Mouse (Mus musculus) B cell, adult 2 months (primary cell): Measurements from ENCODE around the gene Rps6ka5.
A peak's percentile ranks its signal among the peaks of the same experiment; 100 is the strongest.

Source experiments
- DNase-seq, 2 experiments: peaks; one replicate each; pipeline ENCODE4 v3.0.0; 2022

Gene Rps6ka5

GRCm38 (mm10) chr12:100726651-100727050 is at the start of gene Rps6ka5:
Gene Rps6ka5, minus strand, starts transcription at chr12:100726983.
- DNase-seq = no peak

- DNase-seq = peak in 1 of 2 experiments; percentile 25
Measured at GRCm38 (mm10) chr12:100775911-100776581, 49.3 kb upstream of the Rps6ka5 start.

GRCm38 (mm10) chr12:100775291-100775690 is 48.5 kb upstream of the Rps6ka5 start:
- DNase-seq = no peak

- no peak for DNase-seq
Measured at GRCm38 (mm10) chr12:100774756-100775155, 48.0 kb upstream of the Rps6ka5 start.

GRCm38 (mm10) chr12:100772230-100772984 is 45.6 kb upstream of the Rps6ka5 start:
- DNase-seq = peak in 1 of 2 experiments; percentile 20

- DNase-seq = no peak
Measured at GRCm38 (mm10) chr12:100770765-100771164, 44.0 kb upstream of the Rps6ka5 start.

GRCm38 (mm10) chr12:100769871-100770270 is 43.1 kb upstream of the Rps6ka5 start:
- no peak for DNase-seq

- peak; percentile 14 to 23 for DNase-seq
Measured at GRCm38 (mm10) chr12:100764329-100765018, 37.7 kb upstream of the Rps6ka5 start.

GRCm38 (mm10) chr12:100762663-100763425 is 36.1 kb upstream of the Rps6ka5 start:
- DNase-seq = no peak

GRCm38 (mm10) chr12:100757427-100757826 is 30.6 kb upstream of the Rps6ka5 start:
- DNase-seq = no peak

GRCm38 (mm10) chr12:100753716-100754115 is 26.9 kb upstream of the Rps6ka5 start:
- DNase-seq = no peak

GRCm38 (mm10) chr12:100752977-100753376 is 26.2 kb upstream of the Rps6ka5 start:
- DNase-seq = no peak

- DNase-seq = no peak
Measured at GRCm38 (mm10) chr12:100742468-100742867, 15.7 kb upstream of the Rps6ka5 start.

GRCm38 (mm10) chr12:100740313-100740712 is 13.5 kb upstream of the Rps6ka5 start:
- DNase-seq = no peak

GRCm38 (mm10) chr12:100739011-100739570 is 12.3 kb upstream of the Rps6ka5 start:
- no peak for DNase-seq

- no peak for DNase-seq
Measured at GRCm38 (mm10) chr12:100738498-100738897, 11.7 kb upstream of the Rps6ka5 start.

- DNase-seq = no peak
Measured at GRCm38 (mm10) chr12:100735581-100735980, 8.8 kb upstream of the Rps6ka5 start.

GRCm38 (mm10) chr12:100735156-100735555 is 8.4 kb upstream of the Rps6ka5 start:
- DNase-seq = no peak

- DNase-seq = peak; percentile 42 to 45
Measured at GRCm38 (mm10) chr12:100728646-100729485, 2.1 kb upstream of the Rps6ka5 start.

GRCm38 (mm10) chr12:100727891-100728290 is 1.1 kb upstream of the Rps6ka5 start:
- no peak for DNase-seq

- DNase-seq = no peak
Measured at GRCm38 (mm10) chr12:100725458-100725786, 1.4 kb downstream of the Rps6ka5 start.
